Mouse (Mus musculus): ENCODE results near the gene Stac3. TPM values are rescaled to one million over a fixed set of nuclear protein-coding genes. Genes with fewer than 3 reads are reported as not detected.

Gene Stac3
- polyA plus RNA-seq, 1 experiment from 2014 or later = 0.21 TPM

DNA sequence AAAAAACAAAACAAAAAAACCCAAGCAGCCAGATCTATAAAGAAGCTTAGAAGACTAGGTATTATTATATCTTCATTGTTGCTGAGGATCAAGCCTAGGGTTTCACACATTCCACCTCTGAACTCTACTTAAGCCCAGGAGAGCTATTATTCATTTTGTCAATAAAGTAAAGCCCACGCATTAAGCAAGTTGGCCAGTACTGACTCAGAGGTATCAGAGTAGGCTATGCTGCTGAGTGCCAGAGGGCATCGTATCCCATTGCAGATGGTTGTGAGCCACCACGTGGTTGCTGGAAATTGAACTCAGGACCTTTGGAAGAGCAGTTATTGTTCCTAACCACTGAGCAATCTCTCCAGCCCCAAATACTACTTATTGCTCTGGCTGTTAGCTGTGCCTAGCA lies 42.4 kb downstream of the Stac3 start:
- Histone ChIP-seq H3K4me2 (ENCODE audit: low read depth, low read length) (no peak overlapping the region), H3K27me3 (ENCODE audit: insufficient read depth, low read length) (no peaks in the 10 kb centered on the region), H3K4me1 (ENCODE audit: insufficient read depth) (no peaks in the 10 kb centered on the region), H3K4me3 (ENCODE audit: low read depth, low read length) (no peak overlapping the region), H3K36me3 (replicated peaks; ENCODE audit: insufficient read depth, low read length) (peaks cover 49% of the 10 kb centered on the region), H3K27ac (ENCODE audit: low read depth) (no peak overlapping the region), H3K9ac (replicated peaks) (no peak overlapping the region), H3K9me3 (ENCODE audit: low read length) (no peaks in the 10 kb centered on the region)
- no peak for DNase-seq
- ATAC-seq = no peak
- TF ChIP-seq CTCF (IDR thresholded peaks at IDR 0.05; ENCODE audit: low read depth) = no peak
- TF ChIP-seq EP300 (IDR thresholded peaks at IDR 0.05; ENCODE audit: low read depth) = no peak
- 67% methylated on average over 3 of the region's 3 CpGs for WGBS (ENCODE audit: insufficient replicate concordance)

- no peaks in the 10 kb centered on the region for H3K9me3 ChIP-seq (ENCODE audit: low read length)
- DNase-seq (no peak), ATAC-seq (no peak)
- peaks cover 50% of the 10 kb centered on the region for H3K36me3 ChIP-seq (replicated peaks; ENCODE audit: insufficient read depth, low read length)
- no peaks in the 10 kb centered on the region for H3K27me3 ChIP-seq (ENCODE audit: insufficient read depth, low read length)
- no peak overlapping the region for H3K4me3 ChIP-seq (ENCODE audit: low read depth, low read length)
- no peak overlapping the region for H3K9ac ChIP-seq (replicated peaks)
- no peak overlapping the region for H3K4me2 ChIP-seq (ENCODE audit: low read depth, low read length)
- no peak for TF ChIP-seq CTCF (IDR thresholded peaks at IDR 0.05; ENCODE audit: low read depth)
- TF ChIP-seq EP300 (IDR thresholded peaks at IDR 0.05; ENCODE audit: low read depth) = no peak
- no peaks in the 10 kb centered on the region for H3K4me1 ChIP-seq (ENCODE audit: insufficient read depth)
- no peak overlapping the region for H3K27ac ChIP-seq (ENCODE audit: low read depth)
- 83% methylated on average over 20 of the region's 20 CpGs for WGBS (ENCODE audit: insufficient replicate concordance)
Measured at GRCm38 (mm10) chr10:127544375-127544774, 42.9 kb downstream of the Stac3 start.

DNA sequence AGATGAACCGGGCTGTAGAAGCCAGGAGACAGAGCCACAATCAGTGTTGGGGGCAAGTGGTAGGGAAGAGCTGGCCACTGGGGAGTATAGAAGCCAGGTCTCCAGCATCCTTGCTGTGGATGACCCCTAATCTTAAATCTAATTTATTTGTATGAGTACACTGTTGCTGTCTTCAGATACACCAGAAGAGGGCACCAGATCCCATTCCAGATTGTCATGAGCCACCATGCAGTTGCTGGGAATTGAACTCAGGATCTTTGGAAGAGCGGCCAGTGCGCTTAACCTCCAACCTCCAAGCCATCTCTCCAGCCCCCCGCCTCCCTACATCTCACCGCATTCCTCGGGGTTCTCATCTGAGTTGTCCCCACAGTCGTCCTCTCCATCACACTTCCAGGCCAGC lies 45.0 kb downstream of the Stac3 start:
- Histone ChIP-seq H3K4me1 (ENCODE audit: insufficient read depth) (no peaks in the 10 kb centered on the region), H3K9me3 (ENCODE audit: low read length) (no peaks in the 10 kb centered on the region), H3K27ac (ENCODE audit: low read depth) (no peak overlapping the region), H3K36me3 (replicated peaks; ENCODE audit: insufficient read depth, low read length) (peaks cover 52% of the 10 kb centered on the region), H3K4me3 (ENCODE audit: low read depth, low read length) (no peak overlapping the region), H3K27me3 (ENCODE audit: insufficient read depth, low read length) (no peaks in the 10 kb centered on the region), H3K4me2 (ENCODE audit: low read depth, low read length) (no peak overlapping the region), H3K9ac (replicated peaks) (no peak overlapping the region)
- DNase-seq (no peak), ATAC-seq (no peak)
- 91% methylated on average over 7 of the region's 7 CpGs for WGBS (ENCODE audit: insufficient replicate concordance)
- TF ChIP-seq CTCF (IDR thresholded peaks at IDR 0.05; ENCODE audit: low read depth) (peak; percentile 52), EP300 (IDR thresholded peaks at IDR 0.05; ENCODE audit: low read depth) (no peak)

GRCm38 (mm10) chr10:127548236-127548635 lies 46.8 kb downstream of the Stac3 start:
- Histone ChIP-seq H3K27me3 (ENCODE audit: insufficient read depth, low read length) (no peaks in the 10 kb centered on the region), H3K9me3 (ENCODE audit: low read length) (no peaks in the 10 kb centered on the region), H3K36me3 (replicated peaks; ENCODE audit: insufficient read depth, low read length) (peaks cover 58% of the 10 kb centered on the region), H3K4me3 (ENCODE audit: low read depth, low read length) (no peak overlapping the region), H3K9ac (replicated peaks) (no peak overlapping the region), H3K27ac (ENCODE audit: low read depth) (no peak overlapping the region), H3K4me2 (ENCODE audit: low read depth, low read length) (no peak overlapping the region), H3K4me1 (ENCODE audit: insufficient read depth) (no peaks in the 10 kb centered on the region)
- ATAC-seq (no peak), DNase-seq (no peak)
- TF ChIP-seq EP300 (IDR thresholded peaks at IDR 0.05; ENCODE audit: low read depth) (no peak), CTCF (IDR thresholded peaks at IDR 0.05; ENCODE audit: low read depth) (no peak)
- WGBS (ENCODE audit: insufficient replicate concordance) = 88% methylated on average over 15 of the region's 15 CpGs

DNA sequence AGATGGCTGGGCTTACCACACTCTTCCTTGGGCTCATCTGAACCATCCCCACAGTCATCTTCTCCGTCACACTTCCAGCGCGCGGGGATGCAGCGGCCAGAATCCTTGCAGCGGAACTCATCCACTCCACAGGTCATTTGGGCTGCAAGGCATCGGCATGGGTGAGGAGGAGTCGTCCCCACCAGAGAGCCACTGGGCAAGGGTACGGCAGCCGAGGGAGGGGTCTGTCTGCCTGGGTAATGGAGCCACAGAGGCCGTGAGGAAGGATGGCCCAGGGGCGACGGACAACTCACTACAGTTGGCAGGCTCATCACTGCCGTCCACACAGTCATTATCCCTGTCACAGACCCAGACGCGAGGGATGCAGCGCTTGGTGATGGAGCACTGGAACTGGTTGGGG lies 48.4 kb downstream of the Stac3 start:
- Histone ChIP-seq H3K27me3 (ENCODE audit: insufficient read depth, low read length) (no peaks in the 10 kb centered on the region), H3K27ac (ENCODE audit: low read depth) (no peak overlapping the region)
- ATAC-seq = no peak

DNA sequence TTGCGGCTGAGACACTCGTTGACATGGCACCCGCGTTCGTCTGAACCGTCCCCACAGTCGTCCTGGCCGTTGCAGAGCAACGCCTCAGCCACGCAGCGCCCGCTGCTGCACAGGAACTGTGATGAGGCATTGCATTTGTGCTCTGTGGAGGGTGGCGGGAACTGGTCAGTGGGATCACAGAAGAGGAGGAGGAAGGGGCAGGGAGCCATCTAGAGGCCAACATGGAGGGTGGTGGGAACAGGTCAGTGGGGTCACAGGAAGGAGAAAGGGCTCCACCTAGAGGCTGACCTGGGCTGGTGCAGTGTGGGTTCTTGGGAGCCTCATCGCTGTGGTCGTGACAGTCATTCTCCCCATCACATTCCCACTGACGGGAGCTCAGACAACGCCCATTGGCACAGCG lies 54.2 kb downstream of the Stac3 start:
- peaks cover 69% of the 10 kb centered on the region for H3K36me3 ChIP-seq (replicated peaks; ENCODE audit: insufficient read depth, low read length)
- H3K9ac ChIP-seq (replicated peaks) = no peak overlapping the region
- WGBS (ENCODE audit: insufficient replicate concordance) = 78% methylated on average over 18 of the region's 18 CpGs
- no peaks in the 10 kb centered on the region for H3K27me3 ChIP-seq (ENCODE audit: insufficient read depth, low read length)
- H3K9me3 ChIP-seq (ENCODE audit: low read length) = no peaks in the 10 kb centered on the region
- no peak overlapping the region for H3K4me2 ChIP-seq (ENCODE audit: low read depth, low read length)
- H3K4me3 ChIP-seq (ENCODE audit: low read depth, low read length) = no peak overlapping the region
- ATAC-seq (peak; percentile 41; the same call in 1 of the 2 replicates), DNase-seq (peak; percentile 54)
- TF ChIP-seq CTCF (IDR thresholded peaks at IDR 0.05; ENCODE audit: low read depth) = peak; percentile 84
- TF ChIP-seq EP300 (IDR thresholded peaks at IDR 0.05; ENCODE audit: low read depth) = no peak
- H3K27ac ChIP-seq (ENCODE audit: low read depth) = no peak overlapping the region
- no peaks in the 10 kb centered on the region for H3K4me1 ChIP-seq (ENCODE audit: insufficient read depth)

More for the DNA sequence above, 48.4 kb downstream of the Stac3 start:
- H3K4me2 ChIP-seq (ENCODE audit: low read depth, low read length) = no peak overlapping the region
- 84% methylated on average over 17 of the region's 17 CpGs for WGBS (ENCODE audit: insufficient replicate concordance)
- TF ChIP-seq CTCF (IDR thresholded peaks at IDR 0.05; ENCODE audit: low read depth) = no peak
- TF ChIP-seq EP300 (IDR thresholded peaks at IDR 0.05; ENCODE audit: low read depth) = no peak
- no peaks in the 10 kb centered on the region for H3K4me1 ChIP-seq (ENCODE audit: insufficient read depth)
- no peak overlapping the region for H3K9ac ChIP-seq (replicated peaks)
- no peak overlapping the region for H3K4me3 ChIP-seq (ENCODE audit: low read depth, low read length)
- H3K9me3 ChIP-seq (ENCODE audit: low read length) = no peaks in the 10 kb centered on the region
- DNase-seq = no peak
- H3K36me3 ChIP-seq (replicated peaks; ENCODE audit: insufficient read depth, low read length) = peaks cover 62% of the 10 kb centered on the region

DNA sequence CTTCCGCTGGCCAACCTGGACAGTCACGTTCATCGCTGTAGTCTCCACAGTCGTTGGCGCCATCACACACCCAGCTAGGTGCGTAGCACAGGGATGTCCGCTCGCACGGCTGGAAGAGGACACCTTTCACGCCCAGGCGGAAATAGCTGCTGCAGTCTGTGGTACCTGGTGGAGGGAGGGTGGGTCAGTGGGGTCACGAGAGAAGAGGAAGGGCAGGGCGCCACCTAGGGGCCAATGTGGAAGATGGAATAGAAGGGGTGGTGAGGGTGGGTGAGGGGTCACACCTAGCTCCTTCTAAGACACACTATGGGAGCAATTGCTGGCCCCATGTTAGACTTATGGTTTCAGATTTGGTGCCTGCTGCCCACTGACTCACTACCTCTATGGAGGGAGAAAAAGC lies 55.9 kb downstream of the Stac3 start:
- Histone ChIP-seq H3K4me3 (ENCODE audit: low read depth, low read length) (no peak overlapping the region), H3K36me3 (replicated peaks; ENCODE audit: insufficient read depth, low read length) (peaks cover 72% of the 10 kb centered on the region), H3K9ac (replicated peaks) (no peak overlapping the region), H3K4me1 (ENCODE audit: insufficient read depth) (no peaks in the 10 kb centered on the region), H3K27me3 (ENCODE audit: insufficient read depth, low read length) (no peaks in the 10 kb centered on the region), H3K9me3 (ENCODE audit: low read length) (no peaks in the 10 kb centered on the region), H3K4me2 (ENCODE audit: low read depth, low read length) (no peak overlapping the region), H3K27ac (ENCODE audit: low read depth) (no peak overlapping the region)
- DNase-seq (no peak), ATAC-seq (no peak)
- WGBS (ENCODE audit: insufficient replicate concordance) = 86% methylated on average over 13 of the region's 13 CpGs
- TF ChIP-seq EP300 (IDR thresholded peaks at IDR 0.05; ENCODE audit: low read depth) (no peak), CTCF (IDR thresholded peaks at IDR 0.05; ENCODE audit: low read depth) (peak; percentile 49)

Other genes with a start within 250 kb of the Stac3 start
- gene Kif5a, start 238.3 kb upstream of the Stac3 start, polyA plus RNA-seq (2015; fragmentation: Nextera tagmentation; extraction: Ambion mirVana) = 0.06 TPM in 2 replicates
- gene Dctn2, start 235.3 kb upstream of the Stac3 start, polyA plus RNA-seq (2015; fragmentation: Nextera tagmentation; extraction: Ambion mirVana) = 65.3 and 67.4 TPM in 2 replicates
- 5.3 and 5.7 TPM in 2 replicates for gene Mbd6, start 212.7 kb upstream of the Stac3 start, polyA plus RNA-seq (2015; fragmentation: Nextera tagmentation; extraction: Ambion mirVana)
- 51.3 and 62.3 TPM in 2 replicates for gene Mars, start 189.9 kb upstream of the Stac3 start, polyA plus RNA-seq (2015; fragmentation: Nextera tagmentation; extraction: Ambion mirVana)
- gene Arhgap9, start 179.7 kb upstream of the Stac3 start, polyA plus RNA-seq (2015; fragmentation: Nextera tagmentation; extraction: Ambion mirVana) = 13.5 and 14.8 TPM in 2 replicates
- gene Gli1, start 159.7 kb upstream of the Stac3 start, polyA plus RNA-seq (2015; fragmentation: Nextera tagmentation; extraction: Ambion mirVana) = 0.04 TPM in 2 replicates
- gene Inhbe, start 147.3 kb upstream of the Stac3 start, polyA plus RNA-seq (2015; fragmentation: Nextera tagmentation; extraction: Ambion mirVana) = 18.4 and 29.0 TPM in 2 replicates
- 21.0 and 27.2 TPM in 2 replicates for gene Inhbc, start 131.3 kb upstream of the Stac3 start, polyA plus RNA-seq (2015; fragmentation: Nextera tagmentation; extraction: Ambion mirVana)
- 16.6 and 17.3 TPM in 2 replicates for gene R3hdm2, start 121.4 kb upstream of the Stac3 start, polyA plus RNA-seq (2015; fragmentation: Nextera tagmentation; extraction: Ambion mirVana)
- gene Ndufa4l2, start 13.3 kb downstream of the Stac3 start, polyA plus RNA-seq (2015; fragmentation: Nextera tagmentation; extraction: Ambion mirVana) = 13.1 and 23.1 TPM in 2 replicates
- 62.6 and 75.0 TPM in 2 replicates for gene Shmt2, start 20.8 kb downstream of the Stac3 start, polyA plus RNA-seq (2015; fragmentation: Nextera tagmentation; extraction: Ambion mirVana)
- gene Nxph4, start 32.9 kb downstream of the Stac3 start, polyA plus RNA-seq (2015; fragmentation: Nextera tagmentation; extraction: Ambion mirVana) = not detected in 2 replicates
- gene Lrp1, start 119.5 kb downstream of the Stac3 start, polyA plus RNA-seq (2015; fragmentation: Nextera tagmentation; extraction: Ambion mirVana) = 44.7 and 49.2 TPM in 2 replicates
- 11.3 and 13.0 TPM in 2 replicates for gene Stat6, start 141.3 kb downstream of the Stac3 start, polyA plus RNA-seq (2015; fragmentation: Nextera tagmentation; extraction: Ambion mirVana)
- gene Nemp1, start 165.2 kb downstream of the Stac3 start, polyA plus RNA-seq (2015; fragmentation: Nextera tagmentation; extraction: Ambion mirVana) = 5.6 and 6.3 TPM in 2 replicates
- gene Nab2, start 166.9 kb downstream of the Stac3 start, polyA plus RNA-seq (2015; fragmentation: Nextera tagmentation; extraction: Ambion mirVana) = 2.4 and 4.3 TPM in 2 replicates
- gene Myo1a, start 203.5 kb downstream of the Stac3 start, polyA plus RNA-seq (2015; fragmentation: Nextera tagmentation; extraction: Ambion mirVana) = 0.07 TPM in 1 of 2 replicates, not detected in the other
- 1.9 and 2.3 TPM in 2 replicates for gene Tac2, start 222.8 kb downstream of the Stac3 start, polyA plus RNA-seq (2015; fragmentation: Nextera tagmentation; extraction: Ambion mirVana)
- 1.0 and 1.1 TPM in 2 replicates for gene Zbtb39, start 237.9 kb downstream of the Stac3 start, polyA plus RNA-seq (2015; fragmentation: Nextera tagmentation; extraction: Ambion mirVana)